8 mouse cellular contexts compared by ENCODE assay signal in genomic region chr7:30717006-30717715, GRCm38 (mm10). TPM values are rescaled to one million over a fixed set of nuclear protein-coding genes. Genes with fewer than 3 reads are reported as not detected.
DNase-seq lines count a peak whose midpoint lies in the region; ATAC-seq lines count a peak whose summit lies in the region.

No protein-coding gene starts in this region.

- H3K36me3 ChIP-seq in embryonic facial prominence, embryonic 14.5 days (ENCODE audit: control insufficient read depth, insufficient read depth, low read length), result no peaks in the 10 kb centered on the region
- H3K36me3 ChIP-seq in heart, embryonic 13.5 days, result no peaks in the 10 kb centered on the region
- H3K36me3 ChIP-seq in kidney, embryonic 16.5 days (ENCODE audit: insufficient read depth, low read length), result no peaks in the 10 kb centered on the region
- no peaks in the 10 kb centered on the region for H3K36me3 ChIP-seq in liver, embryonic 12.5 days
- H3K36me3 ChIP-seq in stomach, embryonic 15.5 days, result no peaks in the 10 kb centered on the region

- H3K4me1 ChIP-seq in embryonic facial prominence, embryonic 14.5 days (ENCODE audit: control insufficient read depth, insufficient read depth, low read length), result peaks cover 5% of the 10 kb centered on the region; the same call in 1 of the 2 replicates
- peaks cover 12% of the 10 kb centered on the region for H3K4me1 ChIP-seq in heart, embryonic 13.5 days
- peaks cover 12% of the 10 kb centered on the region for H3K4me1 ChIP-seq in kidney, embryonic 16.5 days (ENCODE audit: insufficient read depth, low read length)
- peaks cover 15% of the 10 kb centered on the region for H3K4me1 ChIP-seq in liver, embryonic 12.5 days
- H3K4me1 ChIP-seq in stomach, embryonic 15.5 days, result peaks cover 7% of the 10 kb centered on the region; the same call in 1 of the 2 replicates

- ATAC-seq in embryonic facial prominence, embryonic 14.5 days (ENCODE audit: low read depth), result peak; percentile 96
- peak; percentile 65 for ATAC-seq in heart, embryonic 13.5 days (ENCODE audit: extremely low read depth, insufficient number of reproducible peaks, low FRiP score, low TSS enrichment)
- ATAC-seq in kidney, embryonic 16.5 days (ENCODE audit: low FRiP score, low TSS enrichment), result peak; percentile 94
- peak; percentile 95 for ATAC-seq in liver, embryonic 12.5 days
- ATAC-seq in stomach, embryonic 15.5 days (ENCODE audit: insufficient read depth, low FRiP score, low read depth), result peak; percentile 96

- H3K27me3 ChIP-seq in embryonic facial prominence, embryonic 14.5 days (replicated peaks; ENCODE audit: control insufficient read depth, insufficient read depth, low read length), result peaks cover 19% of the 10 kb centered on the region
- peaks cover 71% of the 10 kb centered on the region for H3K27me3 ChIP-seq in heart, embryonic 13.5 days (replicated peaks)
- peaks cover 31% of the 10 kb centered on the region for H3K27me3 ChIP-seq in kidney, embryonic 16.5 days (ENCODE audit: insufficient read depth, low read length)
- H3K27me3 ChIP-seq in liver, embryonic 12.5 days (replicated peaks), result peaks cover 68% of the 10 kb centered on the region
- H3K27me3 ChIP-seq in stomach, embryonic 15.5 days (replicated peaks), result peaks cover 13% of the 10 kb centered on the region; the same call in 1 of the 2 replicates

- H3K9ac ChIP-seq in embryonic facial prominence, embryonic 14.5 days (ENCODE audit: low read depth, low read length), result 0 out of 2 replicates have a peak overlapping the region, but pooled peaks have one; percentile 14
- H3K9ac ChIP-seq in heart, embryonic 13.5 days, result 0 out of 2 replicates have a peak overlapping the region, but pooled peaks have one; percentile 42
- H3K9ac ChIP-seq in kidney, embryonic 16.5 days (replicated peaks; ENCODE audit: low read length), result peak overlapping the region; percentile 41; the same call in 1 of the 2 replicates
- H3K9ac ChIP-seq in liver, embryonic 12.5 days, result peak overlapping the region; percentile 25; the same call in 1 of the 2 replicates
- no peak overlapping the region for H3K9ac ChIP-seq in stomach, embryonic 15.5 days

- no peaks in the 10 kb centered on the region for H3K9me3 ChIP-seq in embryonic facial prominence, embryonic 14.5 days (ENCODE audit: control insufficient read depth, low read length)
- H3K9me3 ChIP-seq in heart, embryonic 13.5 days, result no peaks in the 10 kb centered on the region
- no peaks in the 10 kb centered on the region for H3K9me3 ChIP-seq in kidney, embryonic 16.5 days (ENCODE audit: low read length)
- no peaks in the 10 kb centered on the region for H3K9me3 ChIP-seq in liver, embryonic 12.5 days (replicated peaks)
- H3K9me3 ChIP-seq in stomach, embryonic 15.5 days, result no peaks in the 10 kb centered on the region

- H3K4me2 ChIP-seq in embryonic facial prominence, embryonic 14.5 days (ENCODE audit: low read depth, low read length), result peak overlapping the region; percentile 63
- peak overlapping the region; percentile 69 for H3K4me2 ChIP-seq in heart, embryonic 13.5 days
- H3K4me2 ChIP-seq in kidney, embryonic 16.5 days (replicated peaks; ENCODE audit: low read depth, low read length), result peak overlapping the region; percentile 75
- peak overlapping the region; percentile 74 for H3K4me2 ChIP-seq in liver, embryonic 12.5 days
- H3K4me2 ChIP-seq in stomach, embryonic 15.5 days, result peak overlapping the region; percentile 77

- H3K4me3 ChIP-seq in embryonic facial prominence, embryonic 14.5 days (ENCODE audit: low read depth, low read length), result peak overlapping the region; percentile 37
- peak overlapping the region; percentile 41 for H3K4me3 ChIP-seq in heart, embryonic 13.5 days
- peak overlapping the region; percentile 47 for H3K4me3 ChIP-seq in kidney, embryonic 16.5 days (ENCODE audit: low read length)
- H3K4me3 ChIP-seq in liver, embryonic 12.5 days, result peak overlapping the region; percentile 46
- peak overlapping the region; percentile 38 for H3K4me3 ChIP-seq in stomach, embryonic 15.5 days (replicated peaks)

- no peak overlapping the region for H3K27ac ChIP-seq in embryonic facial prominence, embryonic 14.5 days (replicated peaks; ENCODE audit: low read depth, low read length)
- no peak overlapping the region for H3K27ac ChIP-seq in heart, embryonic 13.5 days (replicated peaks)
- no peak overlapping the region for H3K27ac ChIP-seq in kidney, embryonic 16.5 days (ENCODE audit: low read length)
- H3K27ac ChIP-seq in liver, embryonic 12.5 days, result no peak overlapping the region
- H3K27ac ChIP-seq in stomach, embryonic 15.5 days, result no peak overlapping the region

- 2% methylated on average over 42 of the region's 43 CpGs for WGBS in embryonic facial prominence, embryonic 14.5 days
- 4% methylated on average over 43 of the region's 43 CpGs for whole genome bisulfite sequencing in heart, embryonic 13.5 days
- 1% methylated on average over 43 of the region's 43 CpGs for WGBS in kidney, embryonic 16.5 days
- 6% methylated on average over 43 of the region's 43 CpGs for WGBS in liver, embryonic 12.5 days (ENCODE audit: insufficient replicate concordance)
- under 1% methylated on average over 43 of the region's 43 CpGs for WGBS in stomach, embryonic 15.5 days

- DNase-seq in cerebellum, postnatal 25 days, result peak; percentile 22 to 44
- DNase-seq in cerebellum, adult 9-10 months, result no peak
- peak; percentile 95 for DNase-seq in embryonic facial prominence, embryonic 14.5 days (ENCODE audit: low spot score)
- DNase-seq in naive thymus-derived CD4-positive, alpha-beta T cell, adult 2 months (ENCODE audit: low read depth), result peak; percentile 49

RNA-seq across cellular contexts. Expression of gene Atp4a, which starts 5.2 kb away (rescaled TPM):
- polyA plus RNA-seq in embryonic facial prominence, embryonic 14.5 days (2014; fragmentation: Nextera tagmentation; extraction: Ambion mirVana), result 0.32 and 0.54 TPM in 2 replicates
- polyA plus RNA-seq in heart, embryonic 13.5 days (2015; fragmentation: Nextera tagmentation; extraction: Ambion mirVana), result 0.46 and 1.0 TPM in 2 replicates
- 2.1 and 3.2 TPM in 2 replicates for polyA plus RNA-seq in kidney, embryonic 16.5 days (2015; fragmentation: Nextera tagmentation; extraction: Ambion mirVana)
- polyA plus RNA-seq in liver, embryonic 12.5 days (2016; fragmentation: Nextera tagmentation; extraction: Ambion mirVana), result 1.8 and 1.9 TPM in 2 replicates
- 4.9 and 9.2 TPM in 2 replicates for polyA plus RNA-seq in stomach, embryonic 15.5 days (2015; fragmentation: Nextera tagmentation; extraction: Ambion mirVana)

RNA-seq across cellular contexts. Expression of gene Tmem147, which starts 12.2 kb away (rescaled TPM):
- 212 and 214 TPM in 2 replicates for polyA plus RNA-seq in embryonic facial prominence, embryonic 14.5 days (2014; fragmentation: Nextera tagmentation; extraction: Ambion mirVana)
- 165 and 182 TPM in 2 replicates for polyA plus RNA-seq in heart, embryonic 13.5 days (2015; fragmentation: Nextera tagmentation; extraction: Ambion mirVana)
- polyA plus RNA-seq in kidney, embryonic 16.5 days (2015; fragmentation: Nextera tagmentation; extraction: Ambion mirVana), result 209 and 225 TPM in 2 replicates
- 125 and 126 TPM in 2 replicates for polyA plus RNA-seq in liver, embryonic 12.5 days (2016; fragmentation: Nextera tagmentation; extraction: Ambion mirVana)
- 227 and 239 TPM in 2 replicates for polyA plus RNA-seq in stomach, embryonic 15.5 days (2015; fragmentation: Nextera tagmentation; extraction: Ambion mirVana)

RNA-seq across cellular contexts. Expression of gene 2200002J24Rik, which starts 18.4 kb away (rescaled TPM):
- polyA plus RNA-seq in embryonic facial prominence, embryonic 14.5 days (2014; fragmentation: Nextera tagmentation; extraction: Ambion mirVana), result 0.37 and 0.46 TPM in 2 replicates
- polyA plus RNA-seq in heart, embryonic 13.5 days (2015; fragmentation: Nextera tagmentation; extraction: Ambion mirVana), result 1.9 TPM in 2 replicates
- polyA plus RNA-seq in kidney, embryonic 16.5 days (2015; fragmentation: Nextera tagmentation; extraction: Ambion mirVana), result 0.40 and 0.51 TPM in 2 replicates
- 0.65 and 1.0 TPM in 2 replicates for polyA plus RNA-seq in liver, embryonic 12.5 days (2016; fragmentation: Nextera tagmentation; extraction: Ambion mirVana)
- 4.2 and 6.6 TPM in 2 replicates for polyA plus RNA-seq in stomach, embryonic 15.5 days (2015; fragmentation: Nextera tagmentation; extraction: Ambion mirVana)

RNA-seq across cellular contexts. Expression of gene Gapdhs, which starts 26.3 kb away (rescaled TPM):
- 0.33 and 0.38 TPM in 2 replicates for polyA plus RNA-seq in embryonic facial prominence, embryonic 14.5 days (2014; fragmentation: Nextera tagmentation; extraction: Ambion mirVana)
- polyA plus RNA-seq in heart, embryonic 13.5 days (2015; fragmentation: Nextera tagmentation; extraction: Ambion mirVana), result 0.20 and 0.64 TPM in 2 replicates
- polyA plus RNA-seq in kidney, embryonic 16.5 days (2015; fragmentation: Nextera tagmentation; extraction: Ambion mirVana), result 0.21 and 0.45 TPM in 2 replicates
- polyA plus RNA-seq in liver, embryonic 12.5 days (2016; fragmentation: Nextera tagmentation; extraction: Ambion mirVana), result not detected in 2 replicates
- 0.50 and 0.73 TPM in 2 replicates for polyA plus RNA-seq in stomach, embryonic 15.5 days (2015; fragmentation: Nextera tagmentation; extraction: Ambion mirVana)

RNA-seq across cellular contexts. Expression of gene Sbsn, which starts 34.1 kb away (rescaled TPM):
- polyA plus RNA-seq in embryonic facial prominence, embryonic 14.5 days (2014; fragmentation: Nextera tagmentation; extraction: Ambion mirVana), result 12.4 and 33.7 TPM in 2 replicates
- polyA plus RNA-seq in heart, embryonic 13.5 days (2015; fragmentation: Nextera tagmentation; extraction: Ambion mirVana), result 0.47 and 0.68 TPM in 2 replicates
- 1.7 and 2.3 TPM in 2 replicates for polyA plus RNA-seq in kidney, embryonic 16.5 days (2015; fragmentation: Nextera tagmentation; extraction: Ambion mirVana)
- polyA plus RNA-seq in liver, embryonic 12.5 days (2016; fragmentation: Nextera tagmentation; extraction: Ambion mirVana), result 0.19 and 0.41 TPM in 2 replicates
- polyA plus RNA-seq in stomach, embryonic 15.5 days (2015; fragmentation: Nextera tagmentation; extraction: Ambion mirVana), result 8.4 and 17.9 TPM in 2 replicates
